Mouse (Mus musculus) subcutaneous adipose tissue, adult 2 months (tissue): ENCODE data around the gene Lypd1. TPM values are rescaled to one million over a fixed set of nuclear protein-coding genes. Genes with fewer than 3 reads are reported as not detected.

Experiments used
- polyA plus RNA-seq: library from polyadenylated mRNA; depleted of rRNA; stranded (reverse); fragments of >200 nt; gene quantifications from 2 replicates; pipeline ENCODE4 v1.2.3, GENCODE M21; 2012; ENCODE audit warnings: low replicate concordance; rRNA removed

Lypd1 gene
- 1.6 and 2.3 TPM in 2 replicates for polyA plus RNA-seq

GRCm38 (mm10) chr1:125912601-125913600, at the start of gene Lypd1:
Lypd1 (minus strand) TSS chr1:125913101.

Other genes starting within 250 kb of the Lypd1 start
- gene Gpr39, start 236.1 kb downstream of the Lypd1 start, polyA plus RNA-seq = 1.2 and 4.9 TPM in 2 replicates